Mouse (Mus musculus) embryonic fibroblast, embryonic 13.5 days (primary cell): ENCODE data around the gene Sec14l2. TPM values are rescaled to one million over a fixed set of nuclear protein-coding genes. Genes with fewer than 3 reads are reported as not detected.
"Not testable (repeated sequence)": the region's sequence is repeated elsewhere in the genome, so short reads cannot be mapped to it uniquely, and the experiment has no call there.

Experiments
- H3K27ac ChIP-seq: 2 replicates; pipeline ENCODE4 v1.5.1; 2012; ENCODE audit warnings: low read length, control low read depth, inconsistent platforms; ENCODE audit not compliant: insufficient read depth
- H3K4me1 ChIP-seq: 2 replicates; pipeline ENCODE4 v1.6.1; 2011; ENCODE audit warnings: low read length; ENCODE audit not compliant: control insufficient read depth, insufficient read depth
- H3K4me3 ChIP-seq: 2 replicates; pipeline ENCODE4 v1.5.1; 2011; ENCODE audit warnings: mild to moderate bottlenecking, control low read depth, low read length; ENCODE audit not compliant: insufficient read depth
- CTCF ChIP-seq: IDR thresholded peaks from 2 replicates; pipeline ENCODE4 v1.5.1; 2011; ENCODE audit warnings: mild to moderate bottlenecking, control low read depth, low read length, moderate library complexity, borderline replicate concordance; ENCODE audit not compliant: insufficient read depth
- POLR2A ChIP-seq: IDR thresholded peaks from 2 replicates; pipeline ENCODE4 v1.6.1; 2011; ENCODE audit warnings: low read depth, mild to moderate bottlenecking, control low read depth, low read length, moderate library complexity
- polyA plus RNA-seq: library from polyadenylated mRNA; stranded (reverse); fragments of >200 nt; gene quantifications from 2 replicates; pipeline ENCODE4 v1.2.4, GENCODE M21; 2011; ENCODE audit warnings: low read depth; ENCODE audit not compliant: missing spikeins, insufficient read length

Sec14l2 gene
- polyA plus RNA-seq, 1 experiment: 1.8 TPM

GRCm38 (mm10) chr11:4117372-4118071 lies 5.7 kb downstream of the Sec14l2 start:
- no peak for TF ChIP-seq CTCF
- no peak for TF ChIP-seq POLR2A
- H3K27ac ChIP-seq: no peak overlapping the region
- peak overlapping the region; percentile 60 for H3K4me3 ChIP-seq
- H3K4me1 ChIP-seq: no peaks in the 10 kb centered on the region

GRCm38 (mm10) chr11:4116458-4117141 lies 6.6 kb downstream of the Sec14l2 start:
- Histone ChIP-seq H3K27ac (no peak overlapping the region), H3K4me3 (no peak overlapping the region), H3K4me1 (no peaks in the 10 kb centered on the region)
- TF ChIP-seq CTCF (no peak), POLR2A (no peak)

DNA sequence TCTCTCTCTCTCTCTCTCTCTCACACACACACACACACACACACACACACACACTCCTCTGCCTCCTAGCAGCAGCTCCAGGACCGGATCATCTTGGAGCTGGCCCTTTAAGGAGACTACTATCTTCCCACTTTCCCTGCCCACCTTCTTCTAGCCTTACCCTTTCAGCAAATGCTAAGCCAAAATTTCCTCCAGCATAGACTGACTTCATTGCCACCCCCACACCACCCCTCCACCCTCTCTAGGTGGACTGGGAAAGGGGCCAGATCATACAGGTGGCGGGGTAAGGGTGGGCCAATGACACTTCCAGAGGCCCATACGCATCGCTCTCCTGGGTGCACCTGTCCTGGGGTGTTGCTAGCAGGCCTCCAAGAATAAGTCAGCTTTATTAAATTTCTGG lies 7.8 kb downstream of the Sec14l2 start:
- Histone ChIP-seq H3K4me1 (no peaks in the 10 kb centered on the region), H3K27ac (no peak overlapping the region), H3K4me3 (no peak overlapping the region)
- TF ChIP-seq CTCF: no peak
- TF ChIP-seq POLR2A: no peak

DNA sequence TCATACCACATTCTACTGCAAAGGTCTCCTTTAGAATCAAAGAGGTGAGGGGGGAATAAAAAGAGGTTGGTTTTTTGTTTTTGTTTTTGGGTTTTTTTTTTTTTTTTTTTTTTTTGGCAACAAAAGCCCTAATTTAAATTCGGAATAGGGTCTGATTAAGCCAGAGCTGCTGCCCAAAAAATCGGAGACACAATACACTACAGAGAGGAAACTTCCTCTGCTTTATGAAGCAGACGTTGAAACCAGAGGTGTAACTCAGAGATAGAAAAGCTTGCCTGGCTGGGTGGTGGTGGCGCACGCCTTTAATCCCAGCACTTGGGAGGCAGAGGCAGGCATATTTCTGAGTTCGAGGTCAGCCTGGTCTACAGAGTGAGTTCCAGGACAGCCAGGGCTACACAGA lies 8.7 kb downstream of the Sec14l2 start:
- not testable (repeated sequence) for H3K4me1 ChIP-seq, H3K4me3 ChIP-seq, H3K27ac ChIP-seq

DNA sequence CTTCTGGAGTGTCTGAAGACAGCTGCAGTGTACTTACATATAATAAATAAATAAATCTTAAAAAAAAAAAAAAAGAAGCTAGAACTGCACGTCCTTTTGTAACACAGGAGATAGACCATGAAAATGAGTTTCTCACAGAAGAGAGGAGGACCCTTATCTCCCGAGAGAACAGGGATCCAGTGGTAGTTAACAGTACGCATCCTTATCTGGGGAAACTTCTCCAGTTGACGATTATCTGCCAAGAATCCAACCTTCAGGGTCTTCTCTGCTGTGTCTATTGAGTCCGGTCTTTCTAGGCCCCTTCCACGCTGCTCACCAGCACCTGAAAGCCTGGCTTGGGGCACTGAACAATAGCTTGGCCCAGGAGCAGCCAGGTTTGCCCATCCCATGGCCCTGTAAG lies 9.2 kb downstream of the Sec14l2 start:
- H3K27ac ChIP-seq: no peak overlapping the region
- no peak overlapping the region for H3K4me3 ChIP-seq
- no peak for TF ChIP-seq CTCF
- no peak for TF ChIP-seq POLR2A
- no peaks in the 10 kb centered on the region for H3K4me1 ChIP-seq

DNA sequence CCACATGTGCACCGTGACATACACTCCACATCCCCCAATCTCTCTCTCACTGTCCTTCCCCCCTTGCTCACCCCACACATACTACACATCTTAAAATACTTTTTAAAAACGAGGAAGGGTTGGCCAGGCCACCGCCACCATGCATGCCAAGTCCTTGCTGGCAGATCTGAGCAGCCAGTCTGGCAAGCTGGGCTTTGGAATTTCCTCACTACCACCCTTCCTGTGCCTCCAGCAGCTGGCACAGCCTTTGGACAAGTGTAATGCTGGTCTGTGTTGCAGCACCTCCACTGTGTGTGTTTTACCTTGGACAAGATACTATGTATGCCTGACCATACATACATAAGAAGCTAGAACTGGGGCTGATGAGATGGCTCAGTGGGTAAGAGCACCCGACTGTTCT lies 9.7 kb downstream of the Sec14l2 start:
- TF ChIP-seq CTCF (no peak), POLR2A (no peak)
- H3K4me1 ChIP-seq: no peaks in the 10 kb centered on the region
- H3K27ac ChIP-seq: no peak overlapping the region
- H3K4me3 ChIP-seq: no peak overlapping the region

DNA sequence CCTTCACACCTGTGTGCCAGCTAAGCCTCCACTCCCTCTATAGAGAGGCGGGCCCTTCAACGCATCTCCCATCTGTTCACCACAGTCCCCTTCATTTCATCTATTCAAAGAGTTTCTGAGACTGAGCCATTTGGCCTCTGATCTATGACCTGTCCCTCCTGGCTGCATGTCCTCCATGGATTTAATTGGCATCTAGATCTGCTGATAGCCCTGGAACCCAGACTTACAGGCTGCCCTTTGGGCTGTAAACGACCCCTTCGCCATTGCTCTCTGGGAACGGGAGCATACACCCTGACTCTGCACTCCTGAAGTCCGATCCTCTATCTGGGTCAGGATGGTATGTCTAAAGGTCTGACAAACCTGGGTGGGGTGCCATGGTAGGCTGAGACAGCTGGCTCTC lies 10.4 kb downstream of the Sec14l2 start:
- no peak overlapping the region for H3K4me3 ChIP-seq
- TF ChIP-seq CTCF (no peak), POLR2A (no peak)
- no peak overlapping the region for H3K27ac ChIP-seq
- no peaks in the 10 kb centered on the region for H3K4me1 ChIP-seq

DNA sequence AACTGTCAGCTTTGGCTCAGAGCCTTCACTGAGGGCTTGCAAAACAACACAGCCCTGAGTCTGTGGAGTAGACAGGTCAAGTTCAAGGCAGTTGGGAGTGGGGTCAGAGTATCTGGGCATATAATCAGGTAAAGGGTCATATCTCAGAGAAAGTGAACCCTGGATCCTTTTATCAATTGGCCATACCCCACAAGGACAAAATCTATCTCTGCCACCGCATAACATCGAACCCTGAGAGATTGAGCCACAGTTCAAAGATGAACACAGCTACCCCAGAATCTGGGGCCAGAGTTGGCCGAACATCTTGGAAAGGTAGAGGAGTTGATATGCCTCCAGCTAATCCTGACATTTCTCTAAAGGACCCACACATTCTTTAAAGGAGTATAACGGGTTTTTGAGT lies 11.2 kb downstream of the Sec14l2 start:
- no peak overlapping the region for H3K27ac ChIP-seq
- TF ChIP-seq POLR2A (no peak), CTCF (no peak)
- H3K4me1 ChIP-seq: no peaks in the 10 kb centered on the region
- H3K4me3 ChIP-seq: no peak overlapping the region

DNA sequence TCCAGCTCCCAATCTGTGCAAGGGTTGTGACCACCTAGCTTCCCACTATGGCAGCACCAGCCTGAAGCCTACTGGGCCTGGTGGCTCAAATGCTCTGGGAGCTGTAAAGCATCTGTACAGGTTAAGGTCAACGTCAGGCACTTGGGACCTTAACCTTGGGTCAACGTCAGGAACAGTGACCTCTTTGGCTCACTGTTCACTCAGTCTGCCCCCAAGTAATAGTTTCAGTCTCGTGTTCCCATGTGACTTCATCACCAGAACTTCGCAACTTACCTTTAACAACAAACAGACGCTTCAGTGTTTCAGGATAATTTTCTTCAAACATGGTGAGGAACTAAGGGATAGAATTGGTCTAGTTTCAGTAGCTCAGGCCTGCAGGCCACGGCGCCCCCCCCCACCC lies 14.5 kb downstream of the Sec14l2 start:
- H3K4me1 ChIP-seq: no peaks in the 10 kb centered on the region
- TF ChIP-seq POLR2A (no peak), CTCF (no peak)
- no peak overlapping the region for H3K27ac ChIP-seq
- no peak overlapping the region for H3K4me3 ChIP-seq

GRCm38 (mm10) chr11:4107901-4108300 lies 15.3 kb downstream of the Sec14l2 start:
- H3K4me1 ChIP-seq, H3K27ac ChIP-seq, H3K4me3 ChIP-seq: not testable (repeated sequence)

DNA sequence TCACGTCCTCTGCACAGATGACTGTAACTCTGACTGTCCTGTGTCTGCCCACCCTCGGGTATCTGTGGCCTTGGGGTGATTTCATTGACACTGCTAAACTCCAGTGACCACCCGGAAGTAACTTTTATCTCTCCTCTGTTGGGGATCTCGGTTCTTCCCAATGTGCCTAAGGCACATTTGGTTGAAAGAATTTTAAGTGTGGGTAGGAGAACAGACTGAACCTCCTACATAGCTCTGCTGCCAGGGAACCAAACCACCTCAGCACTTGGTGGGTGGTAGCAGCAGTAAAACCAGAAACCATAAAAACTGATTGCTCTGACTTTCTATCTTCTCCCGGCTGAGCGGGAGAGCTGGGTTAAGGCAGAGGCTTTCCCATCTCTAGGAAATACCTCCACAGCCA lies 17.8 kb downstream of the Sec14l2 start:
- H3K27ac ChIP-seq: no peak overlapping the region
- H3K4me1 ChIP-seq: no peaks in the 10 kb centered on the region
- H3K4me3 ChIP-seq: no peak overlapping the region
- TF ChIP-seq POLR2A: no peak
- TF ChIP-seq CTCF: no peak

GRCm38 (mm10) chr11:4104989-4105388 lies 18.2 kb downstream of the Sec14l2 start:
- Histone ChIP-seq H3K4me1 (no peaks in the 10 kb centered on the region), H3K27ac (no peak overlapping the region), H3K4me3 (no peak overlapping the region)
- TF ChIP-seq POLR2A (no peak), CTCF (no peak)
